Mouse (Mus musculus) C2C12 (cell line): ENCODE results near the gene Dnajc16.

Experiments
- CEBPB ChIP-seq: IDR thresholded peaks from one replicate; pipeline ENCODE4 v1.6.1; 2011; ENCODE audit warnings: low read depth, mild to moderate bottlenecking, control low read depth, moderate library complexity
- CTCF ChIP-seq: IDR thresholded peaks from one replicate; pipeline ENCODE4 v1.5.1; 2011; ENCODE audit not compliant: control insufficient read depth, insufficient read depth, insufficient read length
- FOSL1 ChIP-seq: IDR thresholded peaks from one replicate; pipeline ENCODE4 v1.8.0; 2011; ENCODE audit warnings: mild to moderate bottlenecking, low read length; ENCODE audit not compliant: poor library complexity, insufficient read depth, severe bottlenecking
- MAX ChIP-seq: IDR thresholded peaks from one replicate; pipeline ENCODE4 v1.6.1; 2011; ENCODE audit warnings: mild to moderate bottlenecking, control low read depth
- MYOD1 ChIP-seq: IDR thresholded peaks from one replicate; pipeline ENCODE4 v1.6.1; 2011; ENCODE audit warnings: low read depth; ENCODE audit not compliant: control insufficient read depth, insufficient read length
- MYOG ChIP-seq: IDR thresholded peaks from one replicate; pipeline ENCODE4 v1.6.1; 2011; ENCODE audit not compliant: control insufficient read depth, insufficient read length; ENCODE audit errors: extremely low read depth
- USF1 ChIP-seq: IDR thresholded peaks from one replicate; pipeline ENCODE4 v1.6.1; 2011; ENCODE audit warnings: low read depth, mild to moderate bottlenecking, control low read depth, moderate library complexity

DNA sequence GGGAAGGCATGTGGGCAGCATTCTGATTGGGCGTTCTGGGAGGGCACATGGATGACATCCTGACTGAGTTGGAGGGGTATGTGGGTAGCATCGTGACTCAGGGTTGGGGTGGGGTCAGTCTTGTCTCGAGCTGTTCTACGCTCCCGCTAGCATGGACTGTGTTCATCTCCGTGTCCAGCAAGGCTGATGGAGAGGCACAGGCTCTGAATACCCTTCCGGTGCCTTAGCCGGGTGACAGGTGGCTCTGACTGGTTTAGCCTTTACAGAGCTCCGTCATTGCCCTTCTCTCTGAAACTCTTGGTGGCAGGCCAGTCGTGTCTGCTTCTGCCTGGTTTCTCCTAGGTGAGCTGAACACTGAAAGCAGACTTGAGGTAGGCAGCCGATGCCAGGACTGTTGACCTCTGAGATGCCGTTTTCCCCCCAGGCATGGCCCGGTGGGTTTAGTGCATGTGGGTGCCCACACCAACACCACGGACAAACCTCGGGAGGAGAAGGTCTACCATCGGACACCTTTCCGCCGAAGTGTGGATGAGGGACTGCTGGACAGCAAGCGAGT, 35.3 kb downstream of the Dnajc16 start:
- TF ChIP-seq CTCF (no peak), USF1 (no peak), CEBPB (no peak), MYOG (no peak), MAX (no peak), MYOD1 (no peak), FOSL1 (no peak)
